Mouse (Mus musculus) limb, embryonic 11.5 days (tissue): ENCODE data around the gene Alk. TPM values are rescaled to one million over a fixed set of nuclear protein-coding genes. Genes with fewer than 3 reads are reported as not detected.
A peak's percentile ranks its signal among the peaks of the same experiment; 100 is the strongest.

Source experiments
- ATAC-seq: fragments of 200-750 bp; cut with Nextera tagmentation; 2 replicates; pipeline ENCODE4 v1.8.0; 2017; ENCODE audit warnings: low read depth; ENCODE audit not compliant: insufficient number of reproducible peaks, low FRiP score, low TSS enrichment
- DNase-seq: peaks from one replicate; pipeline ENCODE4 v3.0.0-alpha.2; 2015; ENCODE audit warnings: low spot score
- H3K27ac ChIP-seq: fragments of 300-500 bp; sonication (generic); replicated peaks from 2 replicates; pipeline ENCODE4 v1.5.1; 2014; ENCODE audit warnings: low read depth, mild to moderate bottlenecking, low read length
- H3K27me3 ChIP-seq: fragments of 300-500 bp; sonication (generic); 2 replicates; pipeline ENCODE4 v1.6.1; 2014; ENCODE audit warnings: mild to moderate bottlenecking, low read length, mixed read lengths; ENCODE audit not compliant: control insufficient read depth, insufficient read depth
- H3K36me3 ChIP-seq: fragments of 300-500 bp; sonication (generic); 2 replicates; pipeline ENCODE4 v1.6.1; 2014; ENCODE audit warnings: mild to moderate bottlenecking, low read length, moderate library complexity, mixed read lengths; ENCODE audit not compliant: control insufficient read depth, insufficient read depth
- H3K4me1 ChIP-seq: fragments of 300-500 bp; sonication (generic); 2 replicates; pipeline ENCODE4 v1.6.1; 2014; ENCODE audit warnings: low read length, mixed read lengths; ENCODE audit not compliant: control insufficient read depth, insufficient read depth
- H3K4me2 ChIP-seq: fragments of 300-500 bp; sonication (generic); 2 replicates; pipeline ENCODE4 v1.6.1; 2014; ENCODE audit warnings: low read depth, mild to moderate bottlenecking, moderate library complexity; ENCODE audit not compliant: severe bottlenecking
- H3K4me3 ChIP-seq: fragments of 300-500 bp; sonication (generic); 2 replicates; pipeline ENCODE4 v1.5.1; 2014; ENCODE audit warnings: low read depth, low read length
- H3K9ac ChIP-seq: fragments of 300-500 bp; sonication (generic); 2 replicates; pipeline ENCODE4 v1.6.1; 2014; ENCODE audit warnings: mild to moderate bottlenecking, low read length
- H3K9me3 ChIP-seq: fragments of 300-500 bp; sonication (generic); 2 replicates; pipeline ENCODE4 v1.6.1; 2016; ENCODE audit warnings: low read length; ENCODE audit not compliant: control insufficient read depth
- WGBS: fragments of 180-500 bp; shearing (Covaris S2); extraction: QIAGEN DNeasy Blood & Tissue Kit; methylation state at CpG from one replicate; pipeline ENCODE4 v1.1.7; 2014; 5-methylcytosine and 5-hydroxymethylcytosine counted together
- polyA plus RNA-seq: library from polyadenylated mRNA; unstranded; fragments of >200 nt; fragmentation: Nextera tagmentation; extraction: Ambion mirVana; gene quantifications from 2 replicates; pipeline ENCODE4 v1.2.1, GENCODE M21; 2014

Alk gene
- polyA plus RNA-seq, 1 experiment from 2014 or later = 0.05 TPM

DNA sequence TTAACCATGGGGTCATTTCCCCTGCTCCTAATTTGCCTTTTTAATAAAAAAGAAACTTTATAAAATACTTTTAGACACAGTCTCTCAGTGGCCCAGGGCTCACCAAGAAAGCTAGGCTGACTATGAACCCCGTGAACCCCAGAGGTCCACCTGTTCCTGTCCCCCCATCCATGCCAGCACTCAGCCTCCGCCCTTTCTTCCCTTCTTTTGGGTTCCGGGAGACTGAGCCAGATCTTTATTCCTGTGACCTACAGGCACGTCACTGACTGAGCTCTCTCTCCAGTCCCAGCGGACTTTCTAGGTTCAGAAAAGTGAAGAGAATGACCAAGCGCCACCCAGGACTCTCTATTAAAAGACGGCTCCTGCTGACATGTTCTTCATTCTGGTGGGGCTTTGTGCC is 728.9 kb downstream of the Alk start:
- Histone ChIP-seq H3K4me1 (no peaks in the 10 kb centered on the region), H3K9me3 (no peaks in the 10 kb centered on the region), H3K4me2 (no peak overlapping the region), H3K27ac (no peak overlapping the region), H3K9ac (no peak overlapping the region), H3K4me3 (no peak overlapping the region), H3K36me3 (no peaks in the 10 kb centered on the region), H3K27me3 (no peaks in the 10 kb centered on the region)
- WGBS = 79% methylated on average over 7 of the region's 7 CpGs
- DNase-seq (no peak), ATAC-seq (no peak)

DNA sequence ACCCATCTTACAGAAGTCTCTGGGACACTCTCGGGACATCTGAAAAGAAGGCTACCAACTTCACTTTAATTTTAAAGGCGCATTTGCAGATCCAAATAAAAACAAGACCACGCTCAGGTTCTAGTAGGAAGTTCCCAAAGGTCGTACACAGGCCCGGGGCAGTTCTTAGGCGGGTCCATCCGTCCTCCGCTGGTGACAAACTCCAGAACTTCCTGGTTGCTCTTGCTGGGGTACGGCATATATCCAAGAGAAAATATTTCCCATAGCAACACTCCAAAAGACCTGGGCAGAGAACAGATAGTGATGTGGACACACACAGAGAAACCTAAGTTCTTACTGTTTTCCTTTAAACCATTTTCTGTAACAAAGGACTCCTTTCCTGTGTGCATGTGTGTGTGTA is 729.6 kb downstream of the Alk start:
- H3K4me1 ChIP-seq = no peaks in the 10 kb centered on the region
- H3K36me3 ChIP-seq = no peaks in the 10 kb centered on the region
- no peak for ATAC-seq
- no peaks in the 10 kb centered on the region for H3K27me3 ChIP-seq
- WGBS = 88% methylated on average over 9 of the region's 9 CpGs
- no peak overlapping the region for H3K4me2 ChIP-seq
- H3K9me3 ChIP-seq = no peaks in the 10 kb centered on the region
- no peak overlapping the region for H3K9ac ChIP-seq
- no peak overlapping the region for H3K27ac ChIP-seq
- DNase-seq = no peak
- no peak overlapping the region for H3K4me3 ChIP-seq

DNA sequence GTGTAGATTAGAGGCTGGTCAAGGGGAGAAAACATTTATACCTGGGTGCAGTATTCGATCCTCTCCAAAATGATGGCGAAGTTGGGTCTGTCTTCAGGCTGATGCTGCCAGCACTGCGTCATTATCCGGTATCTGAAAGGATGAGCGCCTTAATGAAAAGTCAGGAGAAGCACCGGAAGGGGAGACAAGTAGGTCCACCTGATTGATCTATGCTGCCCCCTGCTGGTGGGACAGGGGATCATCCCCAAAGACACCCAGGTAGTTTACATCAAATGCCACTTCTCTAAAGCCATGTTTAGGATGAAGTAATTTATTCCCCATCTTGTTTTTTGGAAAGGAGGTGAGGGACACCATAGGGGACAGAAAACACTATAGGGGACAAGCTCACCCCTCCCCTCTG is 730.4 kb downstream of the Alk start:
- ATAC-seq (no peak), DNase-seq (peak; percentile 69)
- 35% methylated on average over 6 of the region's 6 CpGs for WGBS
- Histone ChIP-seq H3K4me2 (no peak overlapping the region), H3K27ac (no peak overlapping the region), H3K27me3 (no peaks in the 10 kb centered on the region), H3K9ac (no peak overlapping the region), H3K4me1 (no peaks in the 10 kb centered on the region), H3K4me3 (no peak overlapping the region), H3K36me3 (no peaks in the 10 kb centered on the region), H3K9me3 (no peaks in the 10 kb centered on the region)

DNA sequence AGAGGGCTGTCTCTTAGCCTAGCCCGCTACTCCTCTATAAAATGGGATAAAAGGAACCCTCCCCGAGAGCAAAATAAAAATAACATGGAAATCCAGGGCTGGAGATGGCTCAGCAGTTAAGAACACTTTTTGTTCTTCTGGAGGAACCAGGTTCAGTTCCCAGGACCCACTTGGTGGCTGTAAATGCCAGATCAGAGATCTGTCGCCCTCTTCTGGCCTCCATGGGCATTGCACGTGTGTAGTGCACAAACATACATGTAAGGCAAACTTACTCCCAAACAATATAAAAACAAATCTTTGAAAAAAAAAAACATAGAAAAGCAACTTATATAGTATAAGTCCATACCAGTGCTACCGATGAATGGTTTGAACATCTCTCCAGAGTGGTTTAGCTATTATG is 731.5 kb downstream of the Alk start:
- Histone ChIP-seq H3K27ac (no peak overlapping the region), H3K4me2 (no peak overlapping the region), H3K27me3 (no peaks in the 10 kb centered on the region), H3K36me3 (no peaks in the 10 kb centered on the region), H3K4me3 (no peak overlapping the region), H3K4me1 (no peaks in the 10 kb centered on the region), H3K9ac (no peak overlapping the region), H3K9me3 (no peaks in the 10 kb centered on the region)
- ATAC-seq = no peak
- 70% methylated on average over 5 of the region's 5 CpGs for WGBS
- DNase-seq = peak; percentile 61

DNA sequence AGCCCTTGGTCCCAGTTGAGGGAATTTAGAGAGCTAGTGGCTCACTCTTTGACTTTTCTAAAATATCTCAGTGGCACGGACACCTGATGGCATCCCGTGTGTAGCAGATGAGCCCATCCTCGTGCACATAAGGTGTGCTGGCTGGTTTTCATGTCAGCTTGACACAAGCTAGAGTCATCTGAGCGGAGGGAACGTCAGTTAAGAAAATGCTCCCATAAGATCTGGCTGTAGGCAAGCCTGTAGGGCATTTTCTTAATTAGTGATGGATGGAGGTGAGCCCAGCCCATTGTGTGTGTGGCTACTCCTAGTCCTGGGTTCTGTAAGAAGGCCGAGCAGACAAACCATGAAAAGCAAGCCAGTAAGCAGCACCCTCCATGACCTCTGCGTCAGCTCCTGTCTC is 732.4 kb downstream of the Alk start:
- Histone ChIP-seq H3K27ac (no peak overlapping the region), H3K4me1 (no peaks in the 10 kb centered on the region), H3K36me3 (no peaks in the 10 kb centered on the region), H3K9me3 (no peaks in the 10 kb centered on the region), H3K4me3 (no peak overlapping the region), H3K27me3 (no peaks in the 10 kb centered on the region), H3K4me2 (no peak overlapping the region), H3K9ac (no peak overlapping the region)
- WGBS = 89% methylated on average over 7 of the region's 7 CpGs
- ATAC-seq (no peak), DNase-seq (no peak)

DNA sequence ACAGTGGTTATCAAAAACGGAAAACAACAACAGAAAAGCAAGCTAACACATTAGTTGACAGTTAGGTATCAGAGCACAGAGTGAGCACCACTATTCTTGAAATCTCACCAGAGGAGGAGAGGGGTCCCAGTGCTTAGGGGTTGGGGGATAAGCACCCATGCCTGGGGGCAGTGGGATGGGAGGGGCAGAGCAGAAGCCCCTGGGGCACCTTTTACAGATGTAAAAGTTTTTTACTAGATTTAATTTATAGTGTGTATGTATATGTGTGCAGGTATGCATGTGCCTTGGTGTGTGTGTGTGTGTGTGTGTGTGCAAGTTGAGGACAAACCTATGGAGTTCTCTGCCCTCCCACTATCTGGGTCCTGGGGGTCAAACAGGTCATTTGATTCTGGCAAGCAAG is 733.8 kb downstream of the Alk start:
- H3K4me1 ChIP-seq = no peaks in the 10 kb centered on the region
- no peaks in the 10 kb centered on the region for H3K27me3 ChIP-seq
- no peaks in the 10 kb centered on the region for H3K9me3 ChIP-seq
- no peaks in the 10 kb centered on the region for H3K36me3 ChIP-seq
- H3K27ac ChIP-seq = no peak overlapping the region
- H3K4me3 ChIP-seq = no peak overlapping the region
- no peak overlapping the region for H3K9ac ChIP-seq
- DNase-seq = no peak
- no peak overlapping the region for H3K4me2 ChIP-seq
- no peak for ATAC-seq
- 75% methylated on average over 1 of the region's 1 CpGs for WGBS

DNA sequence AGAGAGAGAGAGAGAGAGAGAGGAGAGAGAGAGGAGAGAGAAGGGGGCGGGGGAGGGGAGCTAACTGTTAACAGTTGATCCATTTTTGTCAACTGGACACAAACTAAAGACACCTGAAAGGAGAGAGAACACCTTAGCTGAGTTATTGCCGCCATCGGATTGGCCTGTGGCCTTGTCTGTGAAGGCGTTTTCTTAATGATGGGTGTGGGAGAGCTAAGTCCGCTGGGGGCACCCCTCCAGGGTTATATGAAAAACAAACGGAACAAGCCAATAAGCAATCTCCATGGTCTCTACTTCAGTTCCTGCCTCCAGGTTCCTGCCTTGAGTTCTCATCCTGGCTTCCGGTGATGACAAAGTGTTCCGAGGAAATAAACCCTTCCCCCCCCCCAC is 734.2 kb downstream of the Alk start:
- WGBS = 85% methylated on average over 8 of the region's 8 CpGs
- ATAC-seq (no peak), DNase-seq (no peak)
- Histone ChIP-seq H3K4me1 (no peaks in the 10 kb centered on the region), H3K9ac (no peak overlapping the region), H3K4me3 (no peak overlapping the region), H3K4me2 (no peak overlapping the region), H3K27ac (no peak overlapping the region), H3K36me3 (no peaks in the 10 kb centered on the region), H3K9me3 (no peaks in the 10 kb centered on the region), H3K27me3 (no peaks in the 10 kb centered on the region)

DNA sequence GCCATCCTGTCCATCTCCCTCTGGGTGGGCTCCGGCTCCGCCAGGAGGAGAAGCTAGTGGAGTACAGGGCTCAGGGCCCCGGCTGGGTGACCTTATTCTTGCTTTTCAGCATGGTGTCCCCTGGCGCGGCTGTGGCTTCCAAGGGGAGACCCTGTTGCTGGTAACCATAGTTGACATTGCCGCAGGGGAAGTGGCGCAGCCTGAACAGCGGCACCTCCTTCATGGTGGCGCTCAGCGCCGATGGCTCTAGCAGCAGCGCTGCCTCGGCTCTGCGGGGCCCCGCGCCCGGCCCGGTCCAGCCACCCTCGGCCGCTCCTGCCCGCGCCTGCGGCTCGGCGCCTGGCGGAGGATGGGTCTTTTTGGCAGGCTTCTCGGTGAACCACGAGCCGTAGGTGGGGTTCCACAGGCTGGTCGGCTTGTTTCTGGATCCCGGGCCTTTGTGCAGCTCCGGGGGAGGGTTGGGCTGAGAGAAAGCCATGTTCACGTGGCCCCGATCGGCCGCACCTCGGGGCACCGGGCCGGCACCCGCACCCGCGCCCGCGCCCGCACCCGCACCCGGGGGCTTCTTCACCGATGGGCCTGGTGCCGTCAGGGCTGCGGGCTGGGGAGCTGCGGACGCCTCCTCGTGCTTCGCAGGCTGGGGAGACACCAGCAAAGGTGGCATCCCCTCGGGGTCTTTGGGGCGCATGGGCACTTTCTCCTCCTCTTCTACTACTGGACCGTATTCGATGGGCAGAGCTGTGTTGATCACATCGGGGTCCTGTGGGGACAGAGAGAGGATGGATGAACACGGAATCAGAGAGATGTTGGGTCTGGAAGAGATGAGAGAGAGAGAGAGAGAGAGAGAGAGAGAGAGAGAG is 734.8 kb downstream of the Alk start:
- Histone ChIP-seq H3K9ac (peak overlapping the region; percentile 82), H3K36me3 (no peaks in the 10 kb centered on the region), H3K4me3 (peak overlapping the region; percentile 37), H3K27me3 (no peaks in the 10 kb centered on the region), H3K4me2 (peak overlapping the region; percentile 80), H3K4me1 (no peaks in the 10 kb centered on the region), H3K9me3 (no peaks in the 10 kb centered on the region), H3K27ac (no peak overlapping the region)
- peak; percentile 63; the same call in 1 of the 2 replicates for ATAC-seq
- DNase-seq = peak; percentile 72
- 8% methylated on average over 60 of the region's 60 CpGs for WGBS

DNA sequence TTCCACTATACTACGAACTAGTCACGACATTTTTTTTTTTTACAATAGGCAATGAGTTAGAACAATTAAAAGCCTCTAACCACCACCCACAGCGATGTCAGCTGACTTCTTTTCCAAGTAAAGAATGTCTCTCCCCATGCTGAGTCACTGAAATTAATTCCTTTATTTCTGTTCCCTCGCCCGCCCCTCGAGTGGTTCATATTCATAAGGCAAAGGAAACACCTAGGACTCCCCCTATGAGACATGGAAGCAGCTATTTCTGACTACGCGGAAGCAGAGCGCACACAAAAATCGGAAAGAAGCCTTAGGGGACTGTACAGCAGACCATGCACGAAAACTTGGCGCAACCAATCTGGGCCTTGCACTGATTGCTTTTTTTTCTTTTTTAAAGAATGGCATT is 735.6 kb downstream of the Alk start:
- H3K4me3 ChIP-seq = no peak overlapping the region
- H3K27ac ChIP-seq = no peak overlapping the region
- H3K9ac ChIP-seq = no peak overlapping the region
- no peak for DNase-seq
- H3K27me3 ChIP-seq = no peaks in the 10 kb centered on the region
- no peak overlapping the region; the same call in 1 of the 2 replicates for H3K4me2 ChIP-seq
- ATAC-seq = no peak
- no peaks in the 10 kb centered on the region for H3K9me3 ChIP-seq
- 88% methylated on average over 12 of the region's 12 CpGs for WGBS
- H3K36me3 ChIP-seq = no peaks in the 10 kb centered on the region
- no peaks in the 10 kb centered on the region for H3K4me1 ChIP-seq
